Mouse (Mus musculus) embryo, embryonic 9.5 days (tissue): ENCODE measurements around the gene Ydjc.
"Not testable (repeated sequence)": the region's sequence is repeated elsewhere in the genome, so short reads cannot be mapped to it uniquely, and the experiment has no call there.

Experiments used
- DNase-seq: peaks from one replicate; pipeline ENCODE4 v3.0.0-alpha.2; 2017; ENCODE audit errors: extremely low spot score

Ydjc gene

DNA sequence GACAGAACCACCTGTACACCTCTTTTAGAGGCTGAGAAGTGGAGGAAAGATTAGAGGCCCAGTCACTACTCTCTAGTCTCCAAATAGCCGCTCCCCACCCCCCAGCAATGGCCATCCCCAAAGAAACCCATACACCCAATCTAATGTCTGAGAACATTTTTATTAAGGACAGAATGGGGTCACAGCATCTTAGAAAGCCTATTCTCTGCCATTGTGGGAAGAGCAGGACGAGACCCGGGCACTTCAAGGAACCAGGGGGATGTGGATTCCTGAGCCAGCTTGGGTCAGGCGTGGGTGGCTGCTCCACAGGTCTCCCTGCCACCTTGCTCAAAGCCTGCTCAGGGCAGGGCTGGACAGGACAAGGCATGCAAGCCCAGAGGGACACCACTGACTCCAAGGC, 7.5 kb downstream of the Ydjc start:
- DNase-seq: no peak

DNA sequence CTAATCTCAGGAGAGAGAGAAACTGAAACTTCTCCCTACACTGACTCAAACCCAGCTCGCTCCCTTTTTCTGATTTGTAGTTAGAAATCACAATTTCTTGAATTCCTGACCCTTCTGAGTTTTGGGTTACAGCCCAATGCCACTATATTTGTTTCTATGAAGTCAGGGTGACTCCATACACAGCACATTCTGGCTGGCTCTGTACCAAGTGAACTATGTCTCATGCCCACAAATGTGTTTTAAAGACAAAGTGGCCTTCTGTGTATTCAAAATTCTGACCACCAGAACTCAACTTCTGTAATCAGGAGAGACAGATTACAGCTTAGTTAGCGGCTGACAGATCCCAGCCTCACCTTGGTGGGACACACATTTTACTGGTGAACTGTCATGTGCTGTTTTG, 9.9 kb downstream of the Ydjc start:
- no peak for DNase-seq

DNA sequence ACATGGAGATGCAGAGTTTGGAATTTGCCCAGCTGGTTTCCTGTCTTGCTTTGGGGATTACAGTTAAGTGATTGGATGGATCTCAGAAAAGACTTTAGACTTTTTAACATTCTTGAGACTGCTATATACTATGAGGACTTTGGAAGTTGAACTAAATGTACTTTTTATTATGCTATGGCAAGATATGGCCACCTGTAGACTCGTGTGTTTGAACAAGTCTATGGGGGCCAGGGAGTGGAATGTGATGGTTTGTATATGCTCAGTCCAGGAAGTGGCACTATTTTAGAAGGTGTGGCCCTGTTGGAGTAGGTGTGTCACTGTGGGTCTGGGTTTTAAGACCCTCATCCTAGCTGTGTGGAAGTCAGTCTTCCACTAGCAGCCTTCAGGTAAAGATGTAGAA, 21.1 kb downstream of the Ydjc start:
- DNase-seq: not testable (repeated sequence)

DNA sequence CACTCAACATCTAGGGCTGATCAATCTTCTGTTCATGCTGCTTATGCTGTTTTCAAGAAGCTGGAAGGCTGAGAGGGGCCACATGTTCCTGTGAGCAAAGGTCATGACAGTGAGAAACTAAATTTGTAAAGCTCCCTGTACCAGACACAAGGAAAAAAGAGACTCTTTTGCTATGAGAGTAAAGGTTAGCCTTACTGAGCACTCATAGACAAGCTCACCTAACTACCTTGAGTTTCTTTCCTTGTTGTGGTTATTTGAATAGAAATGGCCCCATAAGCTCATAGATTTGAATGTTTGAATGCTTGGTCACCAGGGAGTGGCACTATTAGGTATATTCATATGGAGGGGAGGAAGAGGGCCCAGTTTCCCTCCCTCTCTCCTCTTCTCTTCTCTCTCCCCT, 22.8 kb downstream of the Ydjc start:
- no peak for DNase-seq

DNA sequence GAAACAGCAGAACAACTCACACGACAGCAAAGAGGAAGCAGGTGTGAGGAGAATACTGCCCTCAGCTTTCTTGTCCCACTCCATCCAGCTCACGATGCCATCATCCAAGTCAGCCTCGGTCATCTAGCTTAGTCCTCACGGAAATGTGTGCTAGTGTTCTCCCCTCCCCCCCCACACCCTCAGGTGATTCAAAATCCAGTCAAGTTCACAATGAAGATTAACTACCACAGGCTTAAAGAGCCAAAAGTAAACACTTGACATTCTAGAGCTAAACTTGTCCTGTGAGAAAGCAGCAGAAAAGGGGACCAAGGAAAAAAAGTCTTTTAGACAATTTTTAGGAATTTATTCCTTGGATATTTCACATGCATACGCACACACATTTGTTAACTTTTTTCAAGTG, 23.6 kb downstream of the Ydjc start:
- no peak for DNase-seq

DNA sequence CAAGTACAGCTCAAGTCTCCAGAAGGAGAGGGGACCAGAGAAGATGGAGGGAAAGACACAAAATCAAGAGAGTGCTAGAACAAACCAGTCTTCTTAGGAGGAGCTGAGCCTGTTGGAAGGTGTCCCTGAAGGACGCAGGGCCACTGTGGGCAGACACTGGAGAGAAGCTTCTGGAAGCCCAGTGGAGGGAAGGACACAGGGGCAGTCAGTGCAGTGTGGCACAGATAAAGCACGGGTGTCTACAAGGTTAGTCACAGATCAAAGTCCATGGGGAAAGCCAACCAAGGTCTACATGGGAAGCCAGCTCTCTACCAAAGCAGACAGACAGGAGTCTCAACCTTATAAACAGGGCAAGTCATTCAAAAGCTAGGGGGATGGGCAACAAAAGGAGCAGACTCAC, 31.3 kb downstream of the Ydjc start:
- no peak for DNase-seq

DNA sequence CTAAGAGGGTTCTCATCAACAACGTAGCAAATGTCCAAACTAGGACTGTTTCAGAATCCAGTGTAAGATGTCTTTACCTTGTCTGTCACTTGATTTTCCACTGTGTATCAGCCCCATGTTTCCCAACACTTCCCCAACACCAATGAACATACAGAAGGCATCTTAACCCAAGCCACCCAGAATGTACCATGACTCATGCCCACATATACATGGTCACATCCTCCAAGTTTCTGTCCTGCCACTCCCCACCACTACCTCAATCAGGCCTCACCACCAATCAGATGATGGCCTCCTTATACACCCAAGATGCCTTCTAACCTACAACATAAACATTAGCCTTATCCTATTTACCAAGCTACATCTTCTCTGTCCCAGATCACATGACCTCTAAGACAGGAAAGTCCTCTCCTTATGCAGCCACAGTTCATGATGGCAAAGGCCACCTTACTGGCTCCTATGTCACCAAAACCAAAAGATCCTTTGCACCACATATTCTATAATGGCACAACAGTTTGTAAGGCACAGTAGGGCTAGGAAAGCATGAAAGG, 33.3 kb downstream of the Ydjc start:
- no peak for DNase-seq

DNA sequence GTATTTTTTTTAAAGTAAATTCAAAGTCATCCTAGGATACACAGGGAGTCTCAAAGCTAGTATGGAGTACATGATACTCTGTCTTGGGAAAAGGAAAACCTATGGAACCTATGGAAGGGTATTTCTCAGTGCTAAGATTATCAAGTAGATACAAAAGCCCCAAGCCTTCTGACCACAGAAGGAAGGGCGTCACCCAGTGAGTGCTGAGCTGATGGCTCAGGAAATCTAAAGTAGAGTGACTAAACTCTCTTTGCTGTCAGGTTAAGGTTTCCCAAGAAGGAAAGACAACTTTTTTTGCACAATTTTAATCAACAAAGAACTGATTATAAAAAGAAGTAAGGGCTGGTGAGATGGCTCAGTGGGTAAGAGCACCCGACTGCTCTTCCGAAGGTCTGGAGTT, 35.3 kb downstream of the Ydjc start:
- no peak for DNase-seq

DNA sequence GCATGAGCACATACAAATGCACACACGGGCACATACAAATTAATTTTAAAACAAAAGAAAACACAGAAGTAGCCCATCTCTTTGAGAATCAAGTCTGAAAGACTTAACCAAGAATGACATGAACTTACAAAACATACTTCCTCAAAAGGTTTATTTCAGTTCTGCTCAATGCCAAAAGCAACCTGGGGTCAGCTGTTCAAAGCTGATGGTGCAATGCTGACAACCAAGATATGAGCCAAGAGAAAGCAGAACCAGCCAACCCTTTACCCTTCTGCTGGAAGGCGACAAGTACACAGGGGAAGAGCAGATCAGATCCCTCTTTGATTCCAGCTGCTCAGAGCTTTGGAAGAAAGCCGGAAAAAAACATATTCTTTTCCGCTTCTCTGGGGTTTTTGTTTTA, 37.0 kb downstream of the Ydjc start:
- no peak for DNase-seq

DNA sequence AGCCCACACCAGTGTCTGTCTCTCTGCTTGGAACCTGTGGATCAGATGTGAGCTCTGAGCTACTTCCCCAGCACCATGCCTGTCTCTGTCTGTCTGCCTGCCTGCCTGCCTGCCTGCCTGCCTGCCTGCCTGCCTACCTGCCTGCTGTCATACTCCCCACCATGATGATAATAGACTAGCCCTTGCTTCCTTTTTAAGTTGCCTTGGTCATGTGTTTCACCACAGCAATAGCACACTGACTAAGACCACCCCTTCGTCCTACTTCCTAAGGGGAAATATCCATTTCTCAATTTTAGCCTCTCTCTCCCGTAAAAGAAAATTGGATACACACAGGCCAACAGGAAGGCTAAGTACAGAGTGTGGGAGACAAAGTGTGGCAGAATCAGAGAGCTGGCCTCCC, 37.7 kb downstream of the Ydjc start:
- no peak for DNase-seq

DNA sequence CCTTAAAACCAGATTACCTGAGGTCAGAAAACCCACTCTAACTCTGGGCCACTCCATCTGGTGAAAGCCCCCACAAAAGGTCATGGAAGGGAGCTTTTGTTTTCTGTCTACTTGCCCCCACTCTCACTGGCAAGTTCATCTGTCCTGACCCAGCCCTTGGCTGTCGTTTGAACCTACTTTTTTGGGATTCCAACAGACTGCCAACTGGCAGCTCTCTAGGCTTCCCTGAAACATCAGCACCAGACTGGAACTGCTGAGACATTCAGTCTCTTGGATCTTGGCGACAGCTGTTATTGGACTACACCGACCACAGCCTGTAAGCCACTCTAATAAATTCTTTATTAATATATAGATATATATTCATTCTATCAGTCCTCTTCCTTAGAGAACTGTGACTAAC, 38.6 kb downstream of the Ydjc start:
- DNase-seq: no peak

DNA sequence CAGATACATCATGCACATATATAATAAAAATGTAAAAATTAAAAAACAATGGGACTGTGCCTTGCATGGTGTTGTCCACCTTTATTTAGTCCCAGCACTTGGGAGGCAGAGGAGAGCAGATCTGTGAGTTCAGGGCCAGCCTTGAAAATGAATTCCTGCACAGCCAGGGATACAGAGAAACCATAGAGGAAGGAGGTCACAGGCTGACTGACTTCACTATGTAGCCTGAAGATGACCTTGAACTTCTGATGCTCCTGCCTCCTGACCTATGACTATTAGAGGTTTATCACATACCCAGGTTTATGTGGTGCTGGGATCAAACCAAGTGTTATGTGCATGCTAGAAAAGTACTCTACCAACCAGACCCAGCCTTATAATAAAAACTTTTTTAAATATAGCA, 41.1 kb downstream of the Ydjc start:
- DNase-seq: no peak

DNA sequence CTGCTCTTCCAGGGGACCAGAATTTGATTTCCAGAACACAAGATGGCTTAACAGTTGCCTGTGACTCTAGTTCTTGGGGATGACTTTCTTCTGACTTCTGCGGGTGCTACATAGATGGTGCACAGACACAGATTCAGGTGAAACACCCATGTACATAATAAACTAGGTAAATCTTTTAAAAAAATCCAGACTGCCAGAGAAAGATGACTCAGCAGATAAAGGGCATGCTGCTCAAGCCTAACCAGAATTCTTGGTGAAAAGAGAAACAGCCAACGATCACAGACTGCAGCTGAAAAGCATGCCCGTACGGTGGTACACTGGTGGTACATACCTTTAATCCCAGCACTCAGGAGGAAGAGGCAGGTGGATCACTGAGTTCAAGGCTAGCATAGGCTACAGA, 49.4 kb downstream of the Ydjc start:
- no peak for DNase-seq

DNA sequence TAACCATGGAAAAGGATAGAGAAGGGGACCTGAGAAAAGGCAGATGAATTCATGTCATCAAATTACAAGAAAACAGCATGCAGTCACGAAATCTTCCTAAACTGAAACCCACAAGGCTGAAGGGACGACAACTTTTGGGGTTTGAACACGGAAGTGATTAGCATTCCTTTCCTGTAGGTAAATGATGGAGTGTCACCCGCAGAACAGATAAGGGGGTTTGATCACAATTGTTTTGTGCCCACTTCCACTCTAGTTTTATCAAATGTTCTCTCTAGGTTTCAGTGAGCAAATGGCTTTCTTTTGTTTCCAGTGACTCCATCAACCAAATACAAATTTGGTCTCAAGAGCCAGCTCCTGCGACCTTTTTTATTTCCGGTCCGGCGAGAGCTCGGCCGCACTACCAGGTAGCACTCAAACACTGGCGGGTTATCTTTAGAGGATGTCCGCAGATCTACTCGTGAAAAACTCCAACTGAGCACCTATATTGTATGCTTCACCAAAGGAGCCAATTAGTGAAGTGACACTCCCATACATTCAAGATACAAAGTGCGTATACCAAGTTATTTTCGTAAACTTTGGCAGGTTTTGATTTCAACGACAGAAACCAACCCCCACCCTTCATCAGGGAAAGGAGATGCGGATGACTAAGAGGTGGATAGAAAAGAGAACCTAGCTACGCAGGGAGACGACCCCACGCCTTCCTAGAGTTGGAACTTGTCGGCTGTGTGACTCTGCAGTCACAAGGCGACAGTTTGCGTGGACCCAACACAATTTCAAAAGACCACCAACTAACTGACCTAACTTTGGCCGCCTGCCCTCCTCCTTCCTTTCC, 55.9 kb downstream of the Ydjc start:
- DNase-seq: peak; percentile 20

DNA sequence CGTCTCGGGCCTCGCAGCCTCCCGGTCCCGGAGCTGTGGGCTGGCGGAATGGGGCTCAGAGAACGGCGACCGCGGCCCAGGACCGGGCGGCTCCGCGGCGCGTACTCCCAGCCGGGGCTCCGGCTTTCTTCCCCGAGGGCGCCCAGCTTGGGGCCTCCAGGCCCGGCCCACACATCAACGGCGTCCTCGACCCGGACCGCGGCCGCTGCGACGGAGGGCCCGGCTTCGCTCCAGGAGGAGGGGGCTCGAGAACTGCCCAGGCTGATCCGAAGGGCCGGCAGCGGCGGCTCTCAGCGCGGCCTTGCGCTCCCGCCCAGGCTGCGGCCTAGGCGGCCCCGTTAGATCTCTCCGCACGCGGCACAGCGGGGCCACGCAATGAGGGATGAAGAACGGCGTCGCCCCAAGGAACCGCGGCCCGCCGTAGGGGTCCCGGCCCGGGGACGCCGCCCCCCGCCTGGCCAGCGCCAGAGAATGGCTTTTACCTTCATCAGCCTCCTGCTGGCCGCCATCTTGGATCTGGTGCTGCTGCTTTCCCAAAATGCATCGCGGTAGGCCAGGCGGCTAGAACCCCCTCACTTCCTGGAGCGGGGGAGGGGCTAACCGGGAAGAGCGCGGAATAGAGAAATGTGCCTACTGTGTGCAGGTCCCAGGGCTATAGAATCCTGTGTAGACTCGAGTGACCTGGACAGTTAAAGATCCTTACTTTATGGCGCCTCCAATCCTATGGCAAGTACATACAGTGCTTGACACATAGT, 56.7 kb downstream of the Ydjc start:
- peak; percentile 88 for DNase-seq

DNA sequence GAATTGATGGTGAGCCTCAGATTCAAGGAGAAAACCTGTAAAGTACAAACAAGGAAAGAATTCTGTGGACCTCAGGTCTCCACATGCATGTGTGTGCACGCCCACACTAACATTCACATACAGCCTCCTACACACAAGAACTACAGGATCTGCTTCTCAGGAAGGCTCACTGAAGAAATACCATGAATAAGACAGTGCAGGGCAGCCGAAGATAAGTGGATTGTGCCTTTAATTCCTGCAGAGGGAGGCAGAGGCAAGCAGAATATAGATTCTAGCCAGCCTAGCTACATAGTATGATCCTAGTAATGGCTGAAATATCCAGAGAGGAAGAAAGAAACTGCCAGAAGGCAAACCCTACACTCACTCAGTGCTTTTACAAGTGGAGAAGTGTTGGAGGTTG, 57.6 kb downstream of the Ydjc start:
- DNase-seq: no peak

DNA sequence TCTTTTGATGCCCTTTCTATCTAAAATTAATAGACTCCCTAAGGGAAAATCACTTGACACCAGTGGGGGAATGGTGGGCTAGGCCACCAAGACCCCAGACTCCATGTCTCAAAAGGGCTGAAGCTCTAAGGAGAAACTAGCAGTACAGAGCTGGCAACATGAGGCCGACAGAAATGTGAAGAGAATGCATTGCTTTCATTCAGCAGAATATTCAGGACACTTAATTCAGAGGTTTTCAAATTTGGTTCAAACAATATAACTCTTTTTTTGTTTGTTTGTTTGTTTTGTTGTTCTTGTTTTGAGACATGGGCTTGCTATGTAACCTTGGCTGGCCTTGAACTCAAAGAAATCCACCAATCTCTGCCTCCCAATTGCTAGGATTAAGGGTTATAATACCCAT, 58.1 kb downstream of the Ydjc start, which contains the start of gene Ube2l3:
Gene Ube2l3, minus strand, starts transcription at position 101 of the 400 bp plus-strand sequence.
- DNase-seq: no peak

DNA sequence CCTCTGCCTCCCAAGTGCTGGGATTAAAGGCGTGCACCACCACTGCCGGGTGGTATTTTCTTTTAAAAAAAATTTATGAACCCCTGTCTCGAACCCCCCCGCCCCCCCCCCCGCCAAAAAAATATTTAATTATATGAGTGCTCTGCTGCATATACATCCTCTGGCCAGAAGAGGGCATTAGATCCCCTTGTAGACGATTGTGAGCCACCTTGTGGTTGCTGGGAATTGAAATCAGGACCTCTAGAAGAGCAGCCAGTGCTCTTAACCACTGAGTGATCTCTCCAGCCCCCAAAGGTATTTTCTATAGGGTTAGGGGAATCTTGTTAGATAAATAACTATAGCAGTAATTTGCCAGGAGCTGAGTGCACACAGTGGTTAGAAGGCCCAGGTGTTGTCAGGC, 60.6 kb downstream of the Ydjc start:
- DNase-seq: peak; percentile 35

DNA sequence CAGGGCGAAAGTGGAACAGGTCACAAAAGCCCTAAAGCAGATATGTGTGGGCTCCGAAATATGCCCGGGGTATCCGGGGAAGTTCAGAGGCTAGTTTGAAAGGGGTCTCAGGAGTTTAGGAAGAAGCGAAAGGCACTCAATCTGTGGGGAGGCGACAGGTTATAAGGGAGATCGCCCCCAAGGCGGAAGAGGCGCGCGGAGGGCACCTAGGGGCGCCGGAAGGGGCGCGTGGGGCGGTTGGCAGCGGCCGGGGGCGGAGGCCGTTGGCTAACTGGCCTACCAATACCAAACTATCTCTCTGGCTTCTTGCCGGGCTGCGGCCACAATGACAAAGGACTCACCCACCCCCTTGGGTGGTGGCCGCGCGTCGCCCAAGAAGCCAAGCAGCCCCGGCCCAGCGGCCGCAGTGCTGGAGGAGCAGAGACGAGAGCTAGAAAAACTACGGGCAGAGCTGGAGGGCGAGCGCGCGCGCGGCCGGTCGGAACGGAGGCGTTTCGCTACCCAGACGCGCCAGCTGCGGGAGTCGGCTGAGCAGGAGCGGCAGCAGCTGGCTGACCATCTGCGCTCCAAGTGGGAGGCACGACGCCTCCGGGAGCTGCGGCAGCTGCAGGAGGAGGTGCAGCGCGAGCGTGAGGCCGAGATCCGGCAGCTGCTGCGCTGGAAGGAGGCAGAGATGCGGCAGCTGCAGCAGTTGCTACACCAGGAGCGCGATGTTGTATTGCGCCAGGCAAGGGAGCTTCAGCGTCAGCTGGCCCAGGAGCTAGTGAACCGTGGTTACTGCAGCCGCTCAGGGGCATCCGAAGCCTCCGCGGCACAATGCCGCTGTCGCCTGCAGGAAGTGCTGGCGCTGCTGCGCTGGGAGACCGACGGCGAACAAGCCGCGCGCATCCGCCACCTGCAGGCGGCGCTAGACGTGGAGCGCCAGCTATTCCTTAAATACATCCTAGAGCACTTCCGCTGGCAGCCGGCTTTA, 64.3 kb downstream of the Ydjc start, which contains the start of gene Rimbp3:
Gene Rimbp3, plus strand, starts transcription at position 215 of the 973 bp plus-strand sequence.
- DNase-seq: peak; percentile 93

DNA sequence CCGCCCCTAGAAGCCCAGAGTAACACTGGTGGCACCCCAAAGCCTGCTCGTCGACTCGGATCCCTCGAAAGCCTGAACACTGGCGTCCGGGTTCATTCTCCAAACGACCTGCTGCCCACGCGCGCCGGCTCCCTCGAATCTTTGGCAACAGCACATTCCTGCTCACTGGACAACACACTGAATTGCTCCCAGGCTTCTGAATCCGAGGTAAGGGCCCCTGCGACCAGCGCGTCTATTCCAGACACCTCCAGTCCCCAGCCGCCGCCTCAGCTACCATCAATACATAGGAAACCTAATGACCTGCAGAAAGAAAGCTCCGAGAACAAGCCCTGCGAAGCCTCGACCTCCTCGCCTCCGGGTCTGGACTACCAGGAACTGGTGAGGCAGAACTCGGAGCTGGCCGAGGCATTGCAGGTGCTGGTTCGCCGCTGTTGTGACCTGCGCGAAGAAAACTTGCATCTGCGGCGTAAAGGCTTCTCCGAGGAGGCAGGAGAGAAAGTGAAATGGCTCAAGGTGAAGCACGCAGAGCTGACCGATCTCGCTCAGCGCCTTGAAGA, 65.1 kb downstream of the Ydjc start:
- no peak for DNase-seq
